Mouse (Mus musculus): ENCODE measurements around the gene Tnni3. TPM values are rescaled to one million over a fixed set of nuclear protein-coding genes. Genes with fewer than 3 reads are reported as not detected.

The Tnni3 gene
- polyA plus RNA-seq, 1 experiment: 2.1 TPM

- Histone ChIP-seq H3K4me1 (ENCODE audit: control insufficient read depth, insufficient read depth, low read length) (no peaks in the 10 kb centered on the region), H3K27ac (ENCODE audit: insufficient read depth, low read depth, low read length) (no peak within 1 kb of the TSS), H3K4me3 (ENCODE audit: insufficient read depth, low read depth, low read length) (no peak within 1 kb of the TSS), H3K36me3 (ENCODE audit: control insufficient read depth, insufficient read depth, low read length) (no peaks in the 10 kb centered on the region), H3K27me3 (replicated peaks; ENCODE audit: control insufficient read depth, insufficient read depth, low read length) (no peaks in the 10 kb centered on the region)
- TF ChIP-seq POLR2A (IDR thresholded peaks at IDR 0.05; ENCODE audit: low read depth, low read length): no peak
- TF ChIP-seq CTCF (conservative IDR thresholded peaks at IDR 0.05; ENCODE audit: insufficient read depth, insufficient read length, low read depth, low read length): no peak
- no peak for DNase-seq
- WGBS: 32% methylated on average over 4 of the region's 4 CpGs
Measured at GRCm38 (mm10) chr7:4516332-4517050, 7.5 kb downstream of the Tnni3 start, which contains the start of gene Tnnt1. TSS of gene Tnnt1 (minus strand) at chr7:4516382.

- WGBS: 70% methylated on average over 6 of the region's 6 CpGs
- DNase-seq: no peak
- H3K27ac ChIP-seq (ENCODE audit: insufficient read depth, low read depth, low read length): no peak overlapping the region
Measured at GRCm38 (mm10) chr7:4515853-4516252, 8.2 kb downstream of the Tnni3 start.

GRCm38 (mm10) chr7:4513829-4514712 is 10.0 kb downstream of the Tnni3 start:
- TF ChIP-seq CTCF (conservative IDR thresholded peaks at IDR 0.05; ENCODE audit: insufficient read depth, insufficient read length, low read depth, low read length) (no peak), POLR2A (IDR thresholded peaks at IDR 0.05; ENCODE audit: low read depth, low read length) (no peak)
- H3K4me1 ChIP-seq (ENCODE audit: control insufficient read depth, insufficient read depth, low read length): no peaks in the 10 kb centered on the region
- H3K27me3 ChIP-seq (replicated peaks; ENCODE audit: control insufficient read depth, insufficient read depth, low read length): no peaks in the 10 kb centered on the region
- H3K4me3 ChIP-seq (ENCODE audit: insufficient read depth, low read depth, low read length): no peak overlapping the region
- 75% methylated on average over 6 of the region's 6 CpGs for WGBS
- no peak for DNase-seq
- no peak overlapping the region for H3K27ac ChIP-seq (ENCODE audit: insufficient read depth, low read depth, low read length)
- H3K36me3 ChIP-seq (ENCODE audit: control insufficient read depth, insufficient read depth, low read length): no peaks in the 10 kb centered on the region

More at GRCm38 (mm10) chr7:4515853-4516252, 8.2 kb downstream of the Tnni3 start:
- Histone ChIP-seq H3K36me3 (ENCODE audit: control insufficient read depth, insufficient read depth, low read length) (no peaks in the 10 kb centered on the region), H3K27me3 (replicated peaks; ENCODE audit: control insufficient read depth, insufficient read depth, low read length) (no peaks in the 10 kb centered on the region), H3K4me3 (ENCODE audit: insufficient read depth, low read depth, low read length) (no peak overlapping the region), H3K4me1 (ENCODE audit: control insufficient read depth, insufficient read depth, low read length) (no peaks in the 10 kb centered on the region)
- TF ChIP-seq CTCF (conservative IDR thresholded peaks at IDR 0.05; ENCODE audit: insufficient read depth, insufficient read length, low read depth, low read length): no peak
- TF ChIP-seq POLR2A (IDR thresholded peaks at IDR 0.05; ENCODE audit: low read depth, low read length): no peak

- Histone ChIP-seq H3K27ac (ENCODE audit: insufficient read depth, low read depth, low read length) (no peak overlapping the region), H3K27me3 (replicated peaks; ENCODE audit: control insufficient read depth, insufficient read depth, low read length) (no peaks in the 10 kb centered on the region), H3K4me1 (ENCODE audit: control insufficient read depth, insufficient read depth, low read length) (no peaks in the 10 kb centered on the region), H3K4me3 (ENCODE audit: insufficient read depth, low read depth, low read length) (no peak overlapping the region), H3K36me3 (ENCODE audit: control insufficient read depth, insufficient read depth, low read length) (no peaks in the 10 kb centered on the region)
- 32% methylated on average over 13 of the region's 13 CpGs for WGBS
- DNase-seq: no peak
- TF ChIP-seq POLR2A (IDR thresholded peaks at IDR 0.05; ENCODE audit: low read depth, low read length) (no peak), CTCF (conservative IDR thresholded peaks at IDR 0.05; ENCODE audit: insufficient read depth, insufficient read length, low read depth, low read length) (peak; percentile 77)
Measured at GRCm38 (mm10) chr7:4513236-4513635, 10.8 kb downstream of the Tnni3 start.

- 50% methylated on average over 8 of the region's 8 CpGs for WGBS
- DNase-seq: no peak
- Histone ChIP-seq H3K27ac (ENCODE audit: insufficient read depth, low read depth, low read length) (no peak overlapping the region), H3K4me1 (ENCODE audit: control insufficient read depth, insufficient read depth, low read length) (no peaks in the 10 kb centered on the region), H3K4me3 (ENCODE audit: insufficient read depth, low read depth, low read length) (no peak overlapping the region), H3K36me3 (ENCODE audit: control insufficient read depth, insufficient read depth, low read length) (no peaks in the 10 kb centered on the region), H3K27me3 (replicated peaks; ENCODE audit: control insufficient read depth, insufficient read depth, low read length) (no peaks in the 10 kb centered on the region)
- TF ChIP-seq POLR2A (IDR thresholded peaks at IDR 0.05; ENCODE audit: low read depth, low read length) (no peak), CTCF (conservative IDR thresholded peaks at IDR 0.05; ENCODE audit: insufficient read depth, insufficient read length, low read depth, low read length) (no peak)
Measured at GRCm38 (mm10) chr7:4511489-4512224, 12.4 kb downstream of the Tnni3 start.

GRCm38 (mm10) chr7:4509863-4510608 is 14.0 kb downstream of the Tnni3 start:
- Histone ChIP-seq H3K27ac (ENCODE audit: insufficient read depth, low read depth, low read length) (no peak overlapping the region), H3K27me3 (replicated peaks; ENCODE audit: control insufficient read depth, insufficient read depth, low read length) (no peaks in the 10 kb centered on the region), H3K4me1 (ENCODE audit: control insufficient read depth, insufficient read depth, low read length) (no peaks in the 10 kb centered on the region), H3K4me3 (ENCODE audit: insufficient read depth, low read depth, low read length) (no peak overlapping the region), H3K36me3 (ENCODE audit: control insufficient read depth, insufficient read depth, low read length) (no peaks in the 10 kb centered on the region)
- DNase-seq: peak; percentile 87
- 20% methylated on average over 24 of the region's 24 CpGs for WGBS
- no peak for TF ChIP-seq POLR2A (IDR thresholded peaks at IDR 0.05; ENCODE audit: low read depth, low read length)
- TF ChIP-seq CTCF (conservative IDR thresholded peaks at IDR 0.05; ENCODE audit: insufficient read depth, insufficient read length, low read depth, low read length): peak; percentile 73

Measured in kidney, adult 2 months (tissue).